Comparison of ENCODE assay signal across 27 mouse cellular contexts in the genomic region with DNA sequence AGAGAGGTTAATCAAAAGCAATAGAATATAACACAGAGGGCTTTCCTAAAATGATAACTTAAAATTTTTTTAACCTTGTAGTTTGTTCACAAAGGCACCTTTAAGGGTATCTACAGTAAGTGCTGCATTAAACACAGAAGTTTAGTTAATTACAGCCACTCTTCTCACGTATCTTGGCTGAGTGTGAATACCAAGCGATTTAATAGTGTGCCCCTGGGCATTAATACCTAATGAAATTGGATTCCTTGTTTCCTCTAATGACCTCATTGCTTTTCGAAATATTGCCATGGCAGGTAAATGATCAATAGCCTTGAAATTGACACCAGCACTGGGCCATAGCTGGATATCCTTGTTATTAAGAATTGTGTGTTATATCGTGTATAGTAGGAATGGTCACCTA. TPM values are rescaled to one million over a fixed set of nuclear protein-coding genes. Genes with fewer than 3 reads are reported as not detected.
DNase-seq lines count a peak whose midpoint lies in the region; TF ChIP-seq lines count a peak whose summit lies in the region.
"Had no signal": no experiment of that assay in that cellular context is flagged by ENCODE, and none has a peak within 500 bp of the region (broad histone marks: within the 10 kb centered on the region; RNA-seq: fewer than 3 reads in every experiment).

No protein-coding gene starts in this region.

- no peak for TF ChIP-seq POLR2A in kidney, adult 2 months (IDR thresholded peaks at IDR 0.05; ENCODE audit: low read depth, low read length)

- H3K36me3 ChIP-seq in kidney, adult 2 months (ENCODE audit: control insufficient read depth, insufficient read depth, low read length): no peaks in the 10 kb centered on the region
- H3K36me3 ChIP-seq: embryonic facial prominence, embryonic 10.5 days; embryonic facial prominence, embryonic 12.5 days; forebrain, embryonic 15.5 days; G1E had no signal

- WGBS in kidney, adult 2 months: 63% methylated on average over 4 of the region's 4 CpGs

- TF ChIP-seq CTCF in kidney, adult 2 months (conservative IDR thresholded peaks at IDR 0.05; ENCODE audit: insufficient read depth, insufficient read length, low read depth, low read length): no peak

- peak; percentile 61 for DNase-seq in kidney, adult 2 months
- DNase-seq in kidney, postnatal 25 days: no peak
- DNase-seq in kidney, postnatal 14 days: peak; percentile 14
- DNase-seq in kidney, adult 18-20 months: no peak
- peak; percentile 61 for DNase-seq in forelimb bud, embryonic 11.5 days (ENCODE audit: low read depth, low spot score)
- no peak for DNase-seq in left cerebral cortex, adult 11 months (ENCODE audit: low spot score)
- DNase-seq: adrenal gland, adult 8-10 months; adrenal gland, postnatal 14 days; adrenal gland, postnatal 36 days; B cell, adult 2 months; cerebellum, adult 11-12 months; cerebellum, adult 2 months; cerebellum, adult 9-10 months; cerebellum, postnatal 10 days; cerebellum, postnatal 25 days had no signal

- H3K4me1 ChIP-seq in kidney, adult 2 months (ENCODE audit: control insufficient read depth, insufficient read depth, low read length): no peaks in the 10 kb centered on the region; the same call in 1 of the 2 replicates
- H3K4me1 ChIP-seq: embryonic facial prominence, embryonic 10.5 days; embryonic facial prominence, embryonic 12.5 days; forebrain, embryonic 13.5 days; forebrain, embryonic 15.5 days had no signal

- H3K27ac ChIP-seq in kidney, adult 2 months (ENCODE audit: insufficient read depth, low read depth, low read length): no peak overlapping the region
- H3K27ac ChIP-seq: embryonic facial prominence, embryonic 10.5 days; embryonic facial prominence, embryonic 12.5 days; forebrain, embryonic 13.5 days; forebrain, embryonic 15.5 days had no signal

- H3K4me3 ChIP-seq in kidney, adult 2 months (ENCODE audit: insufficient read depth, low read depth, low read length): no peak overlapping the region
- H3K4me3 ChIP-seq: embryonic facial prominence, embryonic 10.5 days; embryonic facial prominence, embryonic 12.5 days; forebrain, embryonic 13.5 days; forebrain, embryonic 15.5 days had no signal

- H3K27me3 ChIP-seq in kidney, adult 2 months (replicated peaks; ENCODE audit: control insufficient read depth, insufficient read depth, low read length): no peaks in the 10 kb centered on the region; the same call in 1 of the 2 replicates
- H3K27me3 ChIP-seq: CH12.LX; embryonic facial prominence, embryonic 12.5 days; forebrain, embryonic 13.5 days; forebrain, embryonic 15.5 days; Patski had no signal

RNA-seq across cellular contexts. Expression of a gene that starts 8.3 kb away (rescaled TPM):
- polyA plus RNA-seq in kidney, adult 2 months (2012; rRNA removed): 14.3 and 15.4 TPM in 2 replicates
- polyA plus RNA-seq: activated CD4-positive, CD25-positive, alpha-beta regulatory T cell, adult 4 months; CD4-positive, CD25-positive, alpha-beta regulatory T cell, adult 4 months; cerebellum, adult 2 months; cortical plate, adult 2 months; embryonic facial prominence, embryonic 10.5 days; embryonic facial prominence, embryonic 12.5 days; embryonic facial prominence, embryonic 14.5 days; forebrain, embryonic 11.5 days; forebrain, embryonic 13.5 days; forebrain, embryonic 15.5 days; G1E; Patski had no signal

RNA-seq across cellular contexts. Expression of a gene that starts 55.3 kb away (rescaled TPM):
- polyA plus RNA-seq in kidney, adult 2 months (2012; rRNA removed): 7.2 and 7.8 TPM in 2 replicates
- polyA plus RNA-seq: activated CD4-positive, CD25-positive, alpha-beta regulatory T cell, adult 4 months; CD4-positive, CD25-positive, alpha-beta regulatory T cell, adult 4 months; cerebellum, adult 2 months; cortical plate, adult 2 months; embryonic facial prominence, embryonic 10.5 days; embryonic facial prominence, embryonic 12.5 days; embryonic facial prominence, embryonic 14.5 days; forebrain, embryonic 11.5 days; forebrain, embryonic 13.5 days; forebrain, embryonic 15.5 days; G1E; Patski had no signal

Comparison
In these comparisons a context has a peak if more than half of its experiments do, and no peak if none do; other contexts are left out.
1. DNase-seq: peak in kidney, adult 2 months (single experiment), kidney, postnatal 14 days (single experiment) and forelimb bud, embryonic 11.5 days (single experiment); none in kidney, postnatal 25 days (0 of 2), kidney, adult 18-20 months (single experiment) and left cerebral cortex, adult 11 months (single experiment).